Mouse (Mus musculus): Measurements from ENCODE around the gene Pdp2. TPM values are rescaled to one million over a fixed set of nuclear protein-coding genes. Genes with fewer than 3 reads are reported as not detected.
"Not testable (repeated sequence)": the region's sequence is repeated elsewhere in the genome, so short reads cannot be mapped to it uniquely, and the experiment has no call there.

Pdp2 gene
- polyA plus RNA-seq, 1 experiment from 2014 or later, result 20.9 TPM

DNA sequence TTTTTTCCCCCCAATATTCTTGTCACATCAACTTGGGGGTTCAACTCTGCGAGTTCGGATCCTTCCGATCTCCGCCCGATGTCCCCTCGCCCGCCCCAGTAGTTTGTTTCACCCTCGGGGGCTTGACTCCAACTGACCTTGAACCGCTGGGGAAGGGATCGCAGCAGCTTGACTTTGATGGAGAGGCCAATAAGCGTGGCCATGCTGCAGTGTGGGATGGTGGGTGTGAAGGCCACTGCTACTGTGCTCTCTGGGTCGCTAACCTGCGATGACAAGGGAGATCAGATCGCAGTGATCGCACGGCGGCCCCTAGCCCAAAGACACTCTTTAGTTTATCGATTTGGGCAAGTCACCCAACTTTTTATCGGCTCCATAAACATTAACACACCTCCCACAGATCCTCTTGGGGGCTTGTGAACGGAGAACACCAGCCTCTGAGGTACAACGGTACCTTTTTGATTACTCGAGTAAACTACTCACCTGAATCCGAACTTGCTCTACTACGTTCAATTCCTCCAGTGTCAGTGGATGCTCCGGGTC is 49.6 kb downstream of the Pdp2 start:
- Histone ChIP-seq H3K9me3 (no peaks in the 10 kb centered on the region), H3K27me3 (replicated peaks) (no peaks in the 10 kb centered on the region), H3K4me2 (peak overlapping the region; percentile 93), H3K4me1 (peaks cover 20% of the 10 kb centered on the region), H3K36me3 (replicated peaks) (0 out of 2 replicates have a peak, but pooled peaks cover 7% of the 10 kb centered on the region), H3K9ac (peak overlapping the region; percentile 84), H3K27ac (no peak overlapping the region), H3K4me3 (peak overlapping the region; percentile 93)
- WGBS, result 13% methylated on average over 25 of the region's 25 CpGs
- ATAC-seq (replicated peaks), result peak; percentile 19; the same call in 1 of the 2 replicates

DNA sequence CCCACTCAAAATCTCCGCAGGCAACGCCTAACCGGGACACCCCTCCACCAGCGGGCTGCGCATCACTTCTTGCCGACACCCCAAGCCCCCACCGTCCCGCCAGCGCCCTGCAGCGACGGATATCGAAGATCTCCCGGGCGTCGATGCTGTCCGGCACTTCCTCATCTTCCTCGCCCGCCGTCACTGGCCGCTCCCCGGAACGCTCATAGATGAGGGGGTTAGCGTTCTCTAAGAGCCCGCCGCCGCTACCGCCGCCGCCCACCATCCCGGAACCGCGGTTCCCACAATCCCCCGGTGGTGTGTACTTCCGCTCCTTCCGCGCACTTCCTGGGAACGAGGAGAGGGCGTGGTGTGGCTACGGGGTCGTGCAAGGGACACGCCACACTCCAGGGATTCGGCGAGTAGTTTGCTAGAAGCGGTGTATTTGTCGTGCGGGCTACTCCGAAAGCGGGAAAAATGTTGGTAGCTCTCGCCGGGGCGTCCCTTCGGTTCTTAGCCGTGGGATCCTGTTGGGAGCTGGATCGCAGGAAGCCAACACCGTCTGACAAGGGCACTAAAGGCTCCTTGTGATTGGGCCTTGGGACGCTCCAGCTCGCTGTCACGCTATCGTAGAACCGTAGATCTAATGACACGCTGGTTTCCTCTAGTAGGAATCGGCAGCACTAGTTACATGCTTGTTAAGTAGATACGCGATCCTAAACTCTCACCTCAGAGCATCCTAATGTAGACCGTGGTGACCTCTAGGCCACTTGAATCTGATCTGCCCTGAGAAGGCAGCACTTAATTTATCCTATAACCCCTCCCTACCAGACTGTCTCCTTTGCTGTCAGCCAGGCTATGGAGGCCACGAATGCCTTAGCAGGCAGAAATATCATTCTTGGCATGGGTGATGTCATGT is 50.4 kb downstream of the Pdp2 start, which contains the start of gene Ciao2b:
Ciao2b (minus strand) TSS at position 540 of the 898 bp plus-strand sequence.
- H3K27me3 ChIP-seq (replicated peaks), result no peaks in the 10 kb centered on the region
- ATAC-seq (replicated peaks), result peak; percentile 97
- peak within 1 kb of the TSS; percentile 93 for H3K4me3 ChIP-seq
- peak within 1 kb of the TSS; percentile 89 for H3K27ac ChIP-seq
- H3K9me3 ChIP-seq, result no peaks in the 10 kb centered on the region
- H3K4me1 ChIP-seq, result peaks cover 20% of the 10 kb centered on the region
- H3K36me3 ChIP-seq (replicated peaks), result 0 out of 2 replicates have a peak, but pooled peaks cover 7% of the 10 kb centered on the region
- 1% methylated on average over 66 of the region's 66 CpGs for WGBS
- peak within 1 kb of the TSS; percentile 93 for H3K4me2 ChIP-seq
- H3K9ac ChIP-seq, result peak within 1 kb of the TSS; percentile 84

DNA sequence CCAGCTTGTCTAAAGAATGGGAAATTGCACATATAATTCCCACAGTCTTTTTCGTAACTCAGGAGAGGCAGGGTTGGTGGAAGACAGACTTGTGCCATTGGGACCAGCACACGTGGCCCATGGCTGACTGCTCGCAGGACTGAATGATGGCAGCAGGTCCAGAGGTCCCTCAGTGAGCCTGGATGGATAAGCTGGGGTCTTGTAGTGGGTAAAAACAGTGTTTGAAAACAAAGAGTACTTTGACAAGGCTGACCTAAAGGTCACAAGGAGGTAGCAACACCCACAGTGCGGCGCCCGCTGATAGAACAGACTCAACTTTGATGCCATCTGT is 51.0 kb downstream of the Pdp2 start:
- Histone ChIP-seq H3K27me3 (replicated peaks) (no peaks in the 10 kb centered on the region), H3K4me3 (peak overlapping the region; percentile 93), H3K4me1 (peaks cover 20% of the 10 kb centered on the region), H3K9me3 (no peaks in the 10 kb centered on the region), H3K4me2 (peak overlapping the region; percentile 93), H3K9ac (peak overlapping the region; percentile 84), H3K27ac (peak overlapping the region; percentile 89), H3K36me3 (replicated peaks) (0 out of 2 replicates have a peak, but pooled peaks cover 7% of the 10 kb centered on the region)
- ATAC-seq (replicated peaks), result peak; percentile 48
- 73% methylated on average over 6 of the region's 6 CpGs for WGBS

DNA sequence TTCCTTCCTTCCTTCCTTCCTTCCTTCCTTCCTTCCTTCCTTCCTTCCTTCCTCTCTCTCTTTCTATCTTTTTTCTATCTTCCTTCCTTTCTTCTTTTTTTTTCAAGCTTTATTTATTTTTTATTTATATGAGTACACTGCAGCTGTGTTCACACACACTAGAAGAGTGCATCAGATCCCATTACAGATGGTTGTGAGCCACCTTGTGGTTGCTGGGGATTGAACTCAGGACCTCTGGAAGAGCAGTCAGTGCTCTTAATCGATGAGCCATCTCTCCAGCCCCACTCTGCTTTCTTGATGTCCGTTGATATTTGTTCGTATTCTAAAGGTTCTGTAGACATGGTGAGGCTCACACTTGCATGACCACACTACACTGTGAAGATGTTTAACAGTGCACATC is 52.9 kb downstream of the Pdp2 start:
- 75% methylated on average over 3 of the region's 3 CpGs for WGBS

More for the DNA sequence above, 52.9 kb downstream of the Pdp2 start:
- not testable (repeated sequence) for H3K36me3 ChIP-seq (replicated peaks); H3K27ac ChIP-seq; H3K9ac ChIP-seq; H3K27me3 ChIP-seq (replicated peaks); H3K4me3 ChIP-seq; H3K4me2 ChIP-seq; H3K9me3 ChIP-seq; ATAC-seq (replicated peaks)
- peaks cover 20% of the 10 kb centered on the region for H3K4me1 ChIP-seq

Other genes starting within 250 kb of the Pdp2 start
- 2.4 and 2.6 TPM in 2 replicates for gene Cmtm4, start 195.6 kb upstream of the Pdp2 start, polyA plus RNA-seq (2015; fragmentation: Nextera tagmentation; extraction: Ambion mirVana)
- 112 and 123 TPM in 2 replicates for gene Dync1li2, start 148.4 kb upstream of the Pdp2 start, polyA plus RNA-seq (2015; fragmentation: Nextera tagmentation; extraction: Ambion mirVana)
- 0.67 and 0.74 TPM in 2 replicates for gene Terb1, start 81.5 kb upstream of the Pdp2 start, polyA plus RNA-seq (2015; fragmentation: Nextera tagmentation; extraction: Ambion mirVana)
- gene Nae1, start 56.8 kb upstream of the Pdp2 start, polyA plus RNA-seq (2015; fragmentation: Nextera tagmentation; extraction: Ambion mirVana), result 99.2 and 101 TPM in 2 replicates
- gene Car7, start 56.8 kb upstream of the Pdp2 start, polyA plus RNA-seq (2015; fragmentation: Nextera tagmentation; extraction: Ambion mirVana), result 3.2 and 4.2 TPM in 2 replicates
- not detected in 2 replicates for gene Cdh16, start 32.9 kb downstream of the Pdp2 start, polyA plus RNA-seq (2015; fragmentation: Nextera tagmentation; extraction: Ambion mirVana)
- 4.0 and 5.1 TPM in 2 replicates for gene Rrad, start 39.9 kb downstream of the Pdp2 start, polyA plus RNA-seq (2015; fragmentation: Nextera tagmentation; extraction: Ambion mirVana)
- gene Ciao2b, start 50.5 kb downstream of the Pdp2 start, polyA plus RNA-seq (2015; fragmentation: Nextera tagmentation; extraction: Ambion mirVana), result 132 and 140 TPM in 2 replicates
- gene Ces2a, start 142.6 kb downstream of the Pdp2 start, polyA plus RNA-seq (2015; fragmentation: Nextera tagmentation; extraction: Ambion mirVana), result not detected in 2 replicates
- 0.28 and 0.42 TPM in 2 replicates for gene Ces2b, start 240.1 kb downstream of the Pdp2 start, polyA plus RNA-seq (2015; fragmentation: Nextera tagmentation; extraction: Ambion mirVana)